Mouse (Mus musculus): Measurements from ENCODE around the gene A130010J15Rik.

GRCm38 (mm10) chr1:193194416-193195140 lies 26.7 kb downstream of the A130010J15Rik start:
- no peak for TF ChIP-seq TAL1 (IDR thresholded peaks at IDR 0.05; ENCODE audit: low read length)
- TF ChIP-seq GATA1 (IDR thresholded peaks at IDR 0.05; ENCODE audit: low read length), result no peak
